Mouse (Mus musculus): ENCODE measurements around the gene Tifa. TPM values are rescaled to one million over a fixed set of nuclear protein-coding genes. Genes with fewer than 3 reads are reported as not detected.

Tifa gene
- polyA plus RNA-seq, 1 experiment from 2014 or later = 6.7 TPM

DNA sequence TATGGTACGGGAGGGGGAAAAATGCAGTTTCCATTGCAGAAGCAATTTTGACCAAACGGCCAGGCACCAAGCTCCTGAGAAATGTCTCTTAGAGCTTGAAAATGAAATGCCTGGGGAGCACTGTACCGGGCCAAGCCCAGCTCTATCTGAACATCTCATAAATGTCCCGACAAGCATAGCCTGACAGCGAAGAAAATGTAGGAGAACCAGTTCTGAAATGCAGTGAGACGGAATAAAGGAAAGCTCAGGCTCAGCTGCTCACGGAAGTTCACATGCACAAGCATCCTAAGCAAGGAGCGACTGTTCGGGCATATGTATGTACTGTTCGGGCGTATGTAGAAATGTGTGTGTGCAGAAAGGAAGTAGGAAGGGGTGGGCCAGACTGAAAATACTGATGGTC is 71.7 kb downstream of the Tifa start:
- Histone ChIP-seq H3K4me1 (ENCODE audit: control insufficient read depth, insufficient read depth, low read length) (no peaks in the 10 kb centered on the region), H3K36me3 (ENCODE audit: control insufficient read depth, insufficient read depth, low read length) (no peaks in the 10 kb centered on the region), H3K27me3 (replicated peaks; ENCODE audit: control insufficient read depth, insufficient read depth, low read length) (no peaks in the 10 kb centered on the region), H3K9me3 (replicated peaks; ENCODE audit: control insufficient read depth, low read length) (no peaks in the 10 kb centered on the region), H3K4me2 (ENCODE audit: low read length) (no peak overlapping the region), H3K9ac (ENCODE audit: low read length) (no peak overlapping the region), H3K4me3 (ENCODE audit: low read depth, low read length) (no peak overlapping the region), H3K27ac (ENCODE audit: low read depth, low read length) (no peak overlapping the region)
- no peak for ATAC-seq
- WGBS = 92% methylated on average over 11 of the region's 11 CpGs
- no peak for DNase-seq (ENCODE audit: low spot score)

GRCm38 (mm10) chr3:127862479-127862878 is 72.9 kb downstream of the Tifa start:
- DNase-seq (ENCODE audit: low spot score) (no peak), ATAC-seq (no peak)
- no peak overlapping the region for H3K9ac ChIP-seq (ENCODE audit: low read length)
- H3K36me3 ChIP-seq (ENCODE audit: control insufficient read depth, insufficient read depth, low read length) = no peaks in the 10 kb centered on the region
- no peak overlapping the region for H3K4me3 ChIP-seq (ENCODE audit: low read depth, low read length)
- no peak overlapping the region for H3K4me2 ChIP-seq (ENCODE audit: low read length)
- 79% methylated on average over 4 of the region's 4 CpGs for WGBS
- H3K9me3 ChIP-seq (replicated peaks; ENCODE audit: control insufficient read depth, low read length) = no peaks in the 10 kb centered on the region
- no peaks in the 10 kb centered on the region for H3K27me3 ChIP-seq (replicated peaks; ENCODE audit: control insufficient read depth, insufficient read depth, low read length)
- H3K4me1 ChIP-seq (ENCODE audit: control insufficient read depth, insufficient read depth, low read length) = peaks cover 2% of the 10 kb centered on the region; the same call in 1 of the 2 replicates
- no peak overlapping the region for H3K27ac ChIP-seq (ENCODE audit: low read depth, low read length)

DNA sequence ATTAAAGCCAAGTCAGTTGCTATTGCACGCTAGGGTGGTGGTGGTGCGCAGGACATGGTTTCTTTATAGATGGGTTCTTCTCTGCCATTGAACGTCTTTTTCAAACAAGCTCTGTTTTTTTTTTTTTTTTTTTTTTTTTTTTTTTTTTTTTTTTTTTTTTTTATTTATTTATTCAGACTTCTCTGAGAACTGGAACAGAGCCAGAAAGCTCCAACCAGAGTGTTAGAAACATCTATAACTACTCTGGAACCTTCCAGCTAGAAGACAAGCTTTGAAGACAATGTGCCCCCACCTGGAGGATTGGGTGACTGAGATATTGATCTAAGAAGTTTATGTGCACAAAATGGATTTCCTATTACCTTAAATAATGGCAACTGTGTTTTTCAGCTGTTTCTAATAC is 74.0 kb downstream of the Tifa start:
- no peak for ATAC-seq
- no peak overlapping the region for H3K27ac ChIP-seq (ENCODE audit: low read depth, low read length)
- H3K27me3 ChIP-seq (replicated peaks; ENCODE audit: control insufficient read depth, insufficient read depth, low read length) = no peaks in the 10 kb centered on the region
- WGBS = 66% methylated on average over 3 of the region's 3 CpGs
- no peak overlapping the region for H3K4me3 ChIP-seq (ENCODE audit: low read depth, low read length)
- DNase-seq (ENCODE audit: low spot score) = peak; percentile 31
- peaks cover 5% of the 10 kb centered on the region for H3K4me1 ChIP-seq (ENCODE audit: control insufficient read depth, insufficient read depth, low read length)
- no peak overlapping the region for H3K9ac ChIP-seq (ENCODE audit: low read length)
- no peak overlapping the region for H3K4me2 ChIP-seq (ENCODE audit: low read length)
- no peaks in the 10 kb centered on the region for H3K36me3 ChIP-seq (ENCODE audit: control insufficient read depth, insufficient read depth, low read length)
- no peaks in the 10 kb centered on the region for H3K9me3 ChIP-seq (replicated peaks; ENCODE audit: control insufficient read depth, low read length)

- DNase-seq (ENCODE audit: low spot score) = peak; percentile 11
- Histone ChIP-seq H3K4me1 (ENCODE audit: control insufficient read depth, insufficient read depth, low read length) (peaks cover 10% of the 10 kb centered on the region), H3K27ac (ENCODE audit: low read depth, low read length) (no peak overlapping the region), H3K9ac (ENCODE audit: low read length) (no peak overlapping the region), H3K9me3 (replicated peaks; ENCODE audit: control insufficient read depth, low read length) (no peaks in the 10 kb centered on the region), H3K27me3 (replicated peaks; ENCODE audit: control insufficient read depth, insufficient read depth, low read length) (no peaks in the 10 kb centered on the region), H3K4me2 (ENCODE audit: low read length) (no peak overlapping the region), H3K4me3 (ENCODE audit: low read depth, low read length) (no peak overlapping the region), H3K36me3 (ENCODE audit: control insufficient read depth, insufficient read depth, low read length) (no peaks in the 10 kb centered on the region)
- 53% methylated on average over 2 of the region's 2 CpGs for WGBS
- ATAC-seq = no peak
These were observed 74.6 kb downstream of the Tifa start for GRCm38 (mm10) chr3:127864242-127864641.

- WGBS = 28% methylated on average over 9 of the region's 9 CpGs
- H3K27me3 ChIP-seq (replicated peaks; ENCODE audit: control insufficient read depth, insufficient read depth, low read length) = no peaks in the 10 kb centered on the region
- H3K9me3 ChIP-seq (replicated peaks; ENCODE audit: control insufficient read depth, low read length) = no peaks in the 10 kb centered on the region
- H3K4me1 ChIP-seq (ENCODE audit: control insufficient read depth, insufficient read depth, low read length) = peaks cover 11% of the 10 kb centered on the region
- H3K4me3 ChIP-seq (ENCODE audit: low read depth, low read length) = no peak overlapping the region
- ATAC-seq (peak; percentile 79), DNase-seq (ENCODE audit: low spot score) (peak; percentile 42)
- no peak overlapping the region for H3K27ac ChIP-seq (ENCODE audit: low read depth, low read length)
- H3K4me2 ChIP-seq (ENCODE audit: low read length) = no peak overlapping the region
- H3K36me3 ChIP-seq (ENCODE audit: control insufficient read depth, insufficient read depth, low read length) = no peaks in the 10 kb centered on the region
- H3K9ac ChIP-seq (ENCODE audit: low read length) = no peak overlapping the region
These were observed 78.6 kb downstream of the Tifa start for GRCm38 (mm10) chr3:127868046-127868758.

GRCm38 (mm10) chr3:127868880-127869279 is 79.3 kb downstream of the Tifa start:
- H3K4me1 ChIP-seq (ENCODE audit: control insufficient read depth, insufficient read depth, low read length) = peaks cover 11% of the 10 kb centered on the region
- DNase-seq (ENCODE audit: low spot score) (peak; percentile 79), ATAC-seq (peak; percentile 94)
- no peaks in the 10 kb centered on the region for H3K27me3 ChIP-seq (replicated peaks; ENCODE audit: control insufficient read depth, insufficient read depth, low read length)
- H3K4me3 ChIP-seq (ENCODE audit: low read depth, low read length) = no peak overlapping the region
- no peaks in the 10 kb centered on the region for H3K36me3 ChIP-seq (ENCODE audit: control insufficient read depth, insufficient read depth, low read length)
- H3K9ac ChIP-seq (ENCODE audit: low read length) = no peak overlapping the region
- H3K9me3 ChIP-seq (replicated peaks; ENCODE audit: control insufficient read depth, low read length) = no peaks in the 10 kb centered on the region
- H3K4me2 ChIP-seq (ENCODE audit: low read length) = no peak overlapping the region
- 10% methylated on average over 5 of the region's 5 CpGs for WGBS
- 0 out of 2 replicates have a peak overlapping the region, but pooled peaks have one; percentile 5 for H3K27ac ChIP-seq (ENCODE audit: low read depth, low read length)

DNA sequence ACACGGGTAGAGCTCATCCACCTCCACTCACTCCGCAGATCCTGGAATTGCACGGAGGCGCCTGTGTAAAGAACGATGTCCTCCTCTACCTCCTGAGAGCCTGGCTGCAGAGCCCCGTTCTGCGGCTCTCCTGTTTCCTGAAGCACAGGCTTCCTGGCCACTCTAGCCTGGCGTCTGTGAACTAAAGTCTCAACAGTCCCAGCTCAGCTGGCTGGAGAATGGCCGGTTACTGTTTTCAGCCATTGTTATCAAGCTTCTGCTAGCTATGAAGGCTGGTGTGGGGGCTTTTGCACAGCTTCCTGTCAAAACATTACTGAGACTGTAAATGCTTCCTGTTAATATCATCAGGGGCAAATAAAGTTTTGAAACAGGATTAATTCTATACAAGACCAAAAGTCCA is 82.0 kb downstream of the Tifa start:
- ATAC-seq (no peak), DNase-seq (ENCODE audit: low spot score) (no peak)
- no peaks in the 10 kb centered on the region for H3K36me3 ChIP-seq (ENCODE audit: control insufficient read depth, insufficient read depth, low read length)
- peaks cover 11% of the 10 kb centered on the region for H3K4me1 ChIP-seq (ENCODE audit: control insufficient read depth, insufficient read depth, low read length)
- no peak overlapping the region for H3K4me3 ChIP-seq (ENCODE audit: low read depth, low read length)
- H3K9me3 ChIP-seq (replicated peaks; ENCODE audit: control insufficient read depth, low read length) = no peaks in the 10 kb centered on the region
- no peak overlapping the region for H3K9ac ChIP-seq (ENCODE audit: low read length)
- 88% methylated on average over 9 of the region's 9 CpGs for WGBS
- no peaks in the 10 kb centered on the region for H3K27me3 ChIP-seq (replicated peaks; ENCODE audit: control insufficient read depth, insufficient read depth, low read length)
- no peak overlapping the region for H3K27ac ChIP-seq (ENCODE audit: low read depth, low read length)
- no peak overlapping the region for H3K4me2 ChIP-seq (ENCODE audit: low read length)

DNA sequence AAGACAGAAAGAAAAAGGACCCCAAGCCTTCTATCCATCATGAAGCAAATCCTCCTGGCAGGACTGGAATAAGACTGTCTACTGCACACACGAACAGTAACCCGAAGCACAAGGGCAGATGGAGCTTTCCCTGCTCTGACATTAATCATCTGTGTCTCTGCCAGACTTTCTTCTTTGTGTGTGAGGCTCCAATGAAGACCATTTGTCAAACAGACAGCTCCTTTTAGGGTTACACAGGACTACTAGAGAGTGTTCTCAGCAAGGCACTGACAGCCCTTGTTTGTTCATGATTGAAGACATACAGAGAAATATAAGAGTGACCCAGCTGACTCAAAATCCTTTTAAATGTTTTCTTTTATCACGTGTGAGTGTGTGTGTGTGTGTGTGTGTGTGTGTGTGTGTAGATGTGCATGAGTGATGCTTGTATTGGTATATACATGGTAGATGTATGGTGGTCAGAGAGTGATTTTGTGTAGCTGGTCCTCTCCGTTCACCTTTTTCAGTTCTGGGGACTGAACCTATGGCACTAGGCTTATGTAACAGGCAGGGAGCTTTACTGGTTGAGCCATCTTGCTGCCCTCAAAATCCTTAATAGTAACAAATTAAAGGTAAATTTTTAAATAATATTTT is 84.8 kb downstream of the Tifa start:
- 54% methylated on average over 4 of the region's 4 CpGs for WGBS
- peak; percentile 58 for DNase-seq (ENCODE audit: low spot score)
- peak; percentile 58 for ATAC-seq

DNA sequence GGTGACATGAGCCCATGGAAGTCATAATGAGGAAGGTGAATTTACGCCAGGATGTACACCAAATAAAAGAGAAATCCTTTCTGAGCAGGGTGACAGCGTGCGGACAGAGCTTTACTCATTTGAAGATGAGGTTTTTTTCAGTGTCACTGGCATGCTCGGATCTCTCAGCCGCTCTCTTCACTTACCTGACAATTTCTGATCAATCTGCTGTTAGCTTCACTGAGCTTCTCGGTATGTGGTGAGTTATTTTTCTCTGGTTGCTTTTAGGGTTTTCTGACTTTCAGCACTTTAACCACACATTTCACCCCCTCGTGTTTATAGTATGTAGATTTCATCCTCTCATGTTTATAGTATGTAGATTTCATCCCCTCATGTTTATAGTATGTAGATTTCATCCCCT is 85.5 kb downstream of the Tifa start:
- Histone ChIP-seq H3K4me1 (ENCODE audit: control insufficient read depth, insufficient read depth, low read length) (no peaks in the 10 kb centered on the region), H3K27me3 (replicated peaks; ENCODE audit: control insufficient read depth, insufficient read depth, low read length) (no peaks in the 10 kb centered on the region), H3K9me3 (replicated peaks; ENCODE audit: control insufficient read depth, low read length) (no peaks in the 10 kb centered on the region), H3K36me3 (ENCODE audit: control insufficient read depth, insufficient read depth, low read length) (no peaks in the 10 kb centered on the region), H3K4me3 (ENCODE audit: low read depth, low read length) (no peak overlapping the region), H3K4me2 (ENCODE audit: low read length) (no peak overlapping the region), H3K9ac (ENCODE audit: low read length) (no peak overlapping the region), H3K27ac (ENCODE audit: low read depth, low read length) (no peak overlapping the region)
- DNase-seq (ENCODE audit: low spot score) (no peak), ATAC-seq (no peak)
- WGBS = 90% methylated on average over 7 of the region's 7 CpGs

More for the DNA sequence above, 84.8 kb downstream of the Tifa start:
- Histone ChIP-seq H3K9me3 (replicated peaks; ENCODE audit: control insufficient read depth, low read length) (no peaks in the 10 kb centered on the region), H3K9ac (ENCODE audit: low read length) (no peak overlapping the region), H3K4me1 (ENCODE audit: control insufficient read depth, insufficient read depth, low read length) (no peaks in the 10 kb centered on the region), H3K4me3 (ENCODE audit: low read depth, low read length) (no peak overlapping the region), H3K4me2 (ENCODE audit: low read length) (no peak overlapping the region), H3K27ac (ENCODE audit: low read depth, low read length) (no peak overlapping the region), H3K27me3 (replicated peaks; ENCODE audit: control insufficient read depth, insufficient read depth, low read length) (no peaks in the 10 kb centered on the region), H3K36me3 (ENCODE audit: control insufficient read depth, insufficient read depth, low read length) (no peaks in the 10 kb centered on the region)
